ENCODE assay signal across 15 mouse cellular contexts in genomic region chr12:84260363-84260762, GRCm38 (mm10).
"Had no signal": no experiment of that assay in that cellular context is flagged by ENCODE, and none has a peak within 500 bp of the region (broad histone marks: within the 10 kb centered on the region; RNA-seq: fewer than 3 reads in every experiment).

No protein-coding gene starts in this region.

- H3K9me3 ChIP-seq: limb, embryonic 12.5 days; midbrain, embryonic 13.5 days had no signal

- H3K36me3 ChIP-seq: limb, embryonic 12.5 days; midbrain, embryonic 13.5 days had no signal

- H3K27me3 ChIP-seq: limb, embryonic 12.5 days; midbrain, embryonic 13.5 days had no signal

- ATAC-seq: inflammation-experienced regulatory T-cells, adult 6 months; intestine, postnatal 0 days; midbrain, embryonic 13.5 days had no signal

- H3K4me2 ChIP-seq: limb, embryonic 12.5 days; lung, embryonic 14.5 days; midbrain, embryonic 13.5 days had no signal

- H3K4me1 ChIP-seq: limb, embryonic 12.5 days; midbrain, embryonic 13.5 days had no signal

- H3K9ac ChIP-seq: limb, embryonic 12.5 days; liver, embryonic 14.5 days; lung, embryonic 14.5 days; midbrain, embryonic 13.5 days had no signal

- DNase-seq: kidney, adult 8-10 months; kidney, postnatal 36 days; layer of hippocampus, adult 9-11 months; layer of hippocampus, postnatal 36 days; liver; lung, embryonic 14.5 days; right cerebral cortex, adult 18-20 months; right cerebral cortex, postnatal 25 days; thymus, postnatal 36 days had no signal

- H3K27ac ChIP-seq: limb, embryonic 12.5 days; liver, embryonic 14.5 days; macrophage; midbrain, embryonic 13.5 days had no signal

- H3K4me3 ChIP-seq: limb, embryonic 12.5 days; midbrain, embryonic 13.5 days had no signal
